In the genomic region with DNA sequence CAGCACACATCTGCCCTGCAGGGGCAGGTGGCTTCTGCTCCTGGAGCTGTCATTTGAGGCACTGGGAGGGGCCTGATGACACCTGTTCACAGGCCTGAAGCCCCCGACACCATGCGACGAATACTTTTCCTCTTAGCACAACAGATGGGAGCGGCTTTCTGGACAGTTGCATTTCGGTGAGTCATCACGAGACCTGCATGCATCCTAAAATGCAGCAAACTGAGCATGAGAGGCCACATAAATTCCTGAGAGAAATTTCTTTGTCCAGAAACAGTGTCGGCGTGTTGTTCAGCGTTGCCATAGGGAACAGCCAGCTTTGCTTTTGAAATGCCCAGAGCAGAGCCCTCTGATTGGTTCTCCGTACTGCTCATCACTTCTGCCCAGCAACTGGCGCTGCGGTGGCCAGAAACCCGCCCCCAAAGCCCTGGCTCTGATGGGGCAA, we compare ENCODE assay signal across 8 mouse cellular contexts. TPM values are rescaled to one million over a fixed set of nuclear protein-coding genes. Genes with fewer than 3 reads are reported as not detected.
A peak's percentile ranks its signal among the peaks of the same experiment; 100 is the strongest.
DNase-seq lines count a peak whose midpoint lies in the region; ATAC-seq and TF ChIP-seq lines count a peak whose summit lies in the region.

No protein-coding gene starts in this region.

- H3K9me3 ChIP-seq in heart, embryonic 11.5 days (replicated peaks; ENCODE audit: control insufficient read depth, low read length) = no peaks in the 10 kb centered on the region
- no peaks in the 10 kb centered on the region for H3K9me3 ChIP-seq in kidney, embryonic 15.5 days (replicated peaks)
- no peaks in the 10 kb centered on the region for H3K9me3 ChIP-seq in limb, embryonic 15.5 days
- H3K9me3 ChIP-seq in midbrain, postnatal 0 days (ENCODE audit: low read length) = no peaks in the 10 kb centered on the region

- no peak overlapping the region for H3K27ac ChIP-seq in heart, embryonic 11.5 days (ENCODE audit: low read depth, low read length)
- peak overlapping the region; percentile 90 for H3K27ac ChIP-seq in kidney, embryonic 15.5 days
- peak overlapping the region; percentile 85 for H3K27ac ChIP-seq in limb, embryonic 15.5 days
- peak overlapping the region; percentile 84 for H3K27ac ChIP-seq in midbrain, postnatal 0 days (ENCODE audit: low read depth, low read length)

- WGBS in heart, embryonic 11.5 days (ENCODE audit: insufficient replicate concordance) = 3% methylated on average over 13 of the region's 13 CpGs
- 3% methylated on average over 13 of the region's 13 CpGs for whole genome bisulfite sequencing in kidney, embryonic 15.5 days
- 5% methylated on average over 13 of the region's 13 CpGs for WGBS in limb, embryonic 15.5 days
- 2% methylated on average over 13 of the region's 13 CpGs for WGBS in midbrain, postnatal 0 days

- H3K9ac ChIP-seq in heart, embryonic 11.5 days (ENCODE audit: low read depth, low read length) = peak overlapping the region; percentile 59; the same call in 1 of the 2 replicates
- H3K9ac ChIP-seq in kidney, embryonic 15.5 days = peak overlapping the region; percentile 32; the same call in 1 of the 2 replicates
- H3K9ac ChIP-seq in limb, embryonic 15.5 days = no peak overlapping the region
- H3K9ac ChIP-seq in midbrain, postnatal 0 days (replicated peaks; ENCODE audit: low read length, poor library complexity, severe bottlenecking) = peak overlapping the region; percentile 34

- peak overlapping the region; percentile 66 for H3K4me2 ChIP-seq in heart, embryonic 11.5 days
- peak overlapping the region; percentile 61 for H3K4me2 ChIP-seq in kidney, embryonic 15.5 days
- H3K4me2 ChIP-seq in limb, embryonic 15.5 days = peak overlapping the region; percentile 42
- peak overlapping the region; percentile 59 for H3K4me2 ChIP-seq in midbrain, postnatal 0 days (ENCODE audit: low read depth, low read length, poor library complexity, severe bottlenecking)

- 0 out of 2 replicates have a peak, but pooled peaks have one; percentile 45 for ATAC-seq in erythroblast, adult 5-6 weeks (replicated peaks; ENCODE audit: low FRiP score, poor library complexity, severe bottlenecking)
- ATAC-seq in heart, embryonic 11.5 days (replicated peaks; ENCODE audit: insufficient number of reproducible peaks, low FRiP score, low TSS enrichment) = 0 out of 2 replicates have a peak, but pooled peaks have one; percentile 50
- peak; percentile 85 for ATAC-seq in kidney, embryonic 15.5 days (replicated peaks; ENCODE audit: low FRiP score)
- peak; percentile 79 for ATAC-seq in limb, embryonic 15.5 days (ENCODE audit: insufficient number of reproducible peaks, low FRiP score, low TSS enrichment, low read depth)
- peak; percentile 87 for ATAC-seq in midbrain, postnatal 0 days (ENCODE audit: low FRiP score)

- peaks cover 21% of the 10 kb centered on the region for H3K4me1 ChIP-seq in heart, embryonic 11.5 days (ENCODE audit: control insufficient read depth, insufficient read depth, low read length)
- H3K4me1 ChIP-seq in kidney, embryonic 15.5 days = peaks cover 57% of the 10 kb centered on the region
- H3K4me1 ChIP-seq in limb, embryonic 15.5 days = peaks cover 43% of the 10 kb centered on the region
- H3K4me1 ChIP-seq in midbrain, postnatal 0 days (ENCODE audit: insufficient read depth, low read length) = peaks cover 18% of the 10 kb centered on the region

- DNase-seq in B cell, adult 2 months = peak; percentile 85 to 88
- peak; percentile 97 for DNase-seq in brain, adult 2 months (ENCODE audit: low read depth, low spot score)
- DNase-seq in midbrain, postnatal 0 days (ENCODE audit: low spot score) = peak; percentile 96
- peak; percentile 47 to 86 for DNase-seq in spleen, postnatal 10 days (ENCODE audit: low spot score in 2 of 2)

- TF ChIP-seq CTCF in midbrain, postnatal 0 days (IDR thresholded peaks at IDR 0.05) = no peak

- no peaks in the 10 kb centered on the region for H3K27me3 ChIP-seq in heart, embryonic 11.5 days (ENCODE audit: control insufficient read depth, insufficient read depth, low read length)
- no peaks in the 10 kb centered on the region for H3K27me3 ChIP-seq in kidney, embryonic 15.5 days
- H3K27me3 ChIP-seq in limb, embryonic 15.5 days = no peaks in the 10 kb centered on the region
- H3K27me3 ChIP-seq in midbrain, postnatal 0 days (ENCODE audit: insufficient read depth, low read length) = no peaks in the 10 kb centered on the region

- H3K4me3 ChIP-seq in heart, embryonic 11.5 days (ENCODE audit: low read depth, low read length) = peak overlapping the region; percentile 35
- H3K4me3 ChIP-seq in kidney, embryonic 15.5 days (replicated peaks) = peak overlapping the region; percentile 35
- H3K4me3 ChIP-seq in limb, embryonic 15.5 days = peak overlapping the region; percentile 28
- peak overlapping the region; percentile 23 for H3K4me3 ChIP-seq in midbrain, postnatal 0 days (ENCODE audit: low read depth, low read length)

- no peaks in the 10 kb centered on the region for H3K36me3 ChIP-seq in heart, embryonic 11.5 days (ENCODE audit: control insufficient read depth, insufficient read depth, low read length)
- H3K36me3 ChIP-seq in kidney, embryonic 15.5 days = no peaks in the 10 kb centered on the region
- no peaks in the 10 kb centered on the region for H3K36me3 ChIP-seq in limb, embryonic 15.5 days
- H3K36me3 ChIP-seq in midbrain, postnatal 0 days (ENCODE audit: insufficient read depth, low read length) = no peaks in the 10 kb centered on the region

RNA-seq across cellular contexts. Expression of gene Traf3, which starts 1.8 kb away (rescaled TPM):
- 3.1 and 3.3 TPM in 2 replicates for total RNA-seq in erythroblast, adult 5-6 weeks (2015; ENCODE audit: low replicate concordance)
- 2.6 and 4.3 TPM in 2 replicates for total RNA-seq in erythroblast, adult 5-6 weeks (2017; ENCODE audit: low replicate concordance)
- polyA plus RNA-seq in heart, embryonic 11.5 days (2014; fragmentation: Nextera tagmentation; extraction: Ambion mirVana) = 6.9 and 8.2 TPM in 2 replicates
- 10.1 and 11.6 TPM in 2 replicates for polyA plus RNA-seq in kidney, embryonic 15.5 days (2015; fragmentation: Nextera tagmentation; extraction: Ambion mirVana)
- 9.0 and 11.5 TPM in 2 replicates for polyA plus RNA-seq in limb, embryonic 15.5 days (2015; fragmentation: Nextera tagmentation; extraction: Ambion mirVana)
- total RNA-seq in midbrain, postnatal 0 days (2014; rRNA removed) = 39.1 and 40.2 TPM in 2 replicates
- polyA plus RNA-seq in midbrain, postnatal 0 days (2015; fragmentation: Nextera tagmentation; extraction: Ambion mirVana) = 13.0 and 14.9 TPM in 2 replicates

RNA-seq across cellular contexts. Expression of gene 4930595D18Rik, which starts 20.0 kb away (rescaled TPM):
- total RNA-seq in erythroblast, adult 5-6 weeks (2015; ENCODE audit: low replicate concordance) = not detected in 2 replicates
- total RNA-seq in erythroblast, adult 5-6 weeks (2017; ENCODE audit: low replicate concordance) = not detected in 2 replicates
- polyA plus RNA-seq in heart, embryonic 11.5 days (2014; fragmentation: Nextera tagmentation; extraction: Ambion mirVana) = not detected in 2 replicates
- not detected in 2 replicates for polyA plus RNA-seq in kidney, embryonic 15.5 days (2015; fragmentation: Nextera tagmentation; extraction: Ambion mirVana)
- polyA plus RNA-seq in limb, embryonic 15.5 days (2015; fragmentation: Nextera tagmentation; extraction: Ambion mirVana) = not detected in 2 replicates
- total RNA-seq in midbrain, postnatal 0 days (2014; rRNA removed) = not detected in 2 replicates
- polyA plus RNA-seq in midbrain, postnatal 0 days (2015; fragmentation: Nextera tagmentation; extraction: Ambion mirVana) = 0.20 TPM in 1 of 2 replicates, not detected in the other
